ENCODE assay signal across 24 mouse cellular contexts in the genomic region with DNA sequence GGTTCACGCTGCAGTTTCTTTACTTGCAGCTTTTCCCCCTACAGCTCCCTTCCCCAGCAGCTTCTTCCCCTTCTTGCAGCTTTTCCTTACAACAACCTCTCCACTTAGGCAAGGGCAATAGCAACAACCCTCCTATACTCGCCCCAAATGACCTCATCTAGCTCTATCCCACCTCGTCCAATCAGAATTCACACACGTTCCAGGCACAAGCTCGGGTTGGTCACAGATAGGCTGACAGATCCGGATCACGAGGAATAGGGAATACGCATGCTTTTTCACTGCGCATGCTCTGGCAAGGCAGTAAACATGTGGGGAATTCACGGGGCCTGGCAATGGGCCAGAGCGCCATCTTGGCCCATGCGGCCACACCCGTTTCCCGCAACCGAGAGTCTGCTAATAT.
"Had no signal": no experiment of that assay in that cellular context is flagged by ENCODE, and none has a peak within 500 bp of the region (broad histone marks: within the 10 kb centered on the region; RNA-seq: fewer than 3 reads in every experiment).

No protein-coding gene starts in this region.

- H3K9ac ChIP-seq: limb, embryonic 13.5 days; liver, embryonic 12.5 days; liver, embryonic 15.5 days; lung, embryonic 15.5 days; midbrain, embryonic 13.5 days; neural tube, embryonic 12.5 days; neural tube, embryonic 15.5 days; stomach, embryonic 15.5 days had no signal

- H3K9me3 ChIP-seq: limb, embryonic 10.5 days; liver, embryonic 15.5 days; neural tube, embryonic 15.5 days; stomach, embryonic 15.5 days had no signal

- H3K4me1 ChIP-seq: limb, embryonic 10.5 days; limb, embryonic 13.5 days; liver, embryonic 12.5 days; liver, embryonic 15.5 days; lung, embryonic 15.5 days; midbrain, embryonic 10.5 days; midbrain, embryonic 13.5 days; neural tube, embryonic 12.5 days; neural tube, embryonic 15.5 days; stomach, embryonic 15.5 days had no signal

- H3K4me3 ChIP-seq: layer of hippocampus, adult 2 months; limb, embryonic 10.5 days; limb, embryonic 13.5 days; liver, embryonic 12.5 days; liver, embryonic 15.5 days; lung, embryonic 15.5 days; megakaryocyte, embryonic 14.5 days; midbrain, embryonic 10.5 days; midbrain, embryonic 13.5 days; neural tube, embryonic 12.5 days; neural tube, embryonic 15.5 days; stomach, embryonic 15.5 days had no signal

- H3K27me3 ChIP-seq: limb, embryonic 13.5 days; liver, embryonic 12.5 days; liver, embryonic 15.5 days; lung, embryonic 15.5 days; megakaryocyte, embryonic 14.5 days; midbrain, embryonic 13.5 days; neural tube, embryonic 12.5 days; neural tube, embryonic 15.5 days; stomach, embryonic 15.5 days had no signal

- ATAC-seq: liver, embryonic 12.5 days; midbrain, embryonic 13.5 days had no signal

- DNase-seq: layer of hippocampus, adult 9-11 months; liver; lung, adult 18-20 months; lung, postnatal 10 days; lung, postnatal 36 days; right cerebral cortex, adult 18-20 months; right cerebral cortex, postnatal 14 days; spleen, adult 18-20 months; thymus, adult 2 months; thymus, postnatal 14 days; thymus, postnatal 4 days had no signal

- H3K27ac ChIP-seq: kidney, postnatal 0 days; layer of hippocampus, adult 2 months; limb, embryonic 10.5 days; limb, embryonic 13.5 days; liver, embryonic 12.5 days; liver, embryonic 15.5 days; lung, embryonic 15.5 days; midbrain, embryonic 10.5 days; midbrain, embryonic 13.5 days; neural tube, embryonic 12.5 days; neural tube, embryonic 15.5 days; stomach, embryonic 15.5 days had no signal

- H3K36me3 ChIP-seq: neural tube, embryonic 15.5 days had no signal

- H3K4me2 ChIP-seq: limb, embryonic 13.5 days; liver, embryonic 12.5 days; liver, embryonic 15.5 days; lung, embryonic 15.5 days; midbrain, embryonic 13.5 days; neural tube, embryonic 12.5 days; neural tube, embryonic 15.5 days; stomach, embryonic 15.5 days had no signal
